Mouse (Mus musculus) kidney, adult 2 months (tissue): ENCODE results near the gene Tubgcp5. TPM values are rescaled to one million over a fixed set of nuclear protein-coding genes. Genes with fewer than 3 reads are reported as not detected.

Source experiments
- DNase-seq: peaks from one replicate; pipeline ENCODE4 v3.0.0; 2021
- H3K27ac ChIP-seq: fragments of 200-500 bp; 2 replicates; pipeline ENCODE4 v1.5.1; 2012; ENCODE audit warnings: low read depth, low read length, control low read depth, inconsistent platforms; ENCODE audit not compliant: insufficient read depth
- H3K27me3 ChIP-seq: fragments of 200-500 bp; replicated peaks from 2 replicates; pipeline ENCODE4 v1.6.1; 2012; ENCODE audit warnings: mild to moderate bottlenecking, moderate library complexity, low read length, inconsistent platforms; ENCODE audit not compliant: control insufficient read depth, insufficient read depth
- H3K36me3 ChIP-seq: fragments of 200-500 bp; 2 replicates; pipeline ENCODE4 v1.6.1; 2012; ENCODE audit warnings: mild to moderate bottlenecking, moderate library complexity, low read length, inconsistent platforms; ENCODE audit not compliant: control insufficient read depth, insufficient read depth
- H3K4me1 ChIP-seq: fragments of 200-500 bp; 2 replicates; pipeline ENCODE4 v1.6.1; 2011; ENCODE audit warnings: low read length; ENCODE audit not compliant: control insufficient read depth, insufficient read depth
- H3K4me3 ChIP-seq: fragments of 200-500 bp; 2 replicates; pipeline ENCODE4 v1.5.1; 2011; ENCODE audit warnings: mild to moderate bottlenecking, low read depth, low read length, control low read depth; ENCODE audit not compliant: insufficient read depth
- CTCF ChIP-seq: fragments of 200-500 bp; conservative IDR thresholded peaks from 2 replicates; pipeline ENCODE4 v1.5.1; 2011; ENCODE audit warnings: low read depth, mild to moderate bottlenecking, control low read depth, low read length, moderate library complexity, mixed read lengths; ENCODE audit not compliant: insufficient read depth, insufficient read length
- POLR2A ChIP-seq: fragments of 200-500 bp; IDR thresholded peaks from one replicate; pipeline ENCODE4 v1.6.1; 2011; ENCODE audit warnings: low read depth, low read length, control low read depth
- WGBS: fragments of 180-500 bp; shearing (Covaris S2); methylation state at CpG from one replicate; pipeline ENCODE4 v1.1.7; 2018; 5-methylcytosine and 5-hydroxymethylcytosine counted together
- polyA plus RNA-seq: library from polyadenylated mRNA; depleted of rRNA; stranded (reverse); fragments of >200 nt; gene quantifications from 2 replicates; pipeline ENCODE4 v1.2.3, GENCODE M21; 2012

Gene Tubgcp5
- polyA plus RNA-seq, 1 experiment: 3.4 TPM

- no peaks in the 10 kb centered on the region for H3K27me3 ChIP-seq
- H3K4me1 ChIP-seq: peaks cover 11% of the 10 kb centered on the region; the same call in 1 of the 2 replicates
- no peak for DNase-seq
- H3K27ac ChIP-seq: peak overlapping the region; percentile 41; the same call in 1 of the 2 replicates
- H3K4me3 ChIP-seq: no peak overlapping the region
- WGBS: 38% methylated on average over 14 of the region's 14 CpGs
- no peak for TF ChIP-seq CTCF
- TF ChIP-seq POLR2A: no peak
- no peaks in the 10 kb centered on the region for H3K36me3 ChIP-seq
These were observed 56.1 kb downstream of the Tubgcp5 start for GRCm38 (mm10) chr7:55849948-55850571.

DNA sequence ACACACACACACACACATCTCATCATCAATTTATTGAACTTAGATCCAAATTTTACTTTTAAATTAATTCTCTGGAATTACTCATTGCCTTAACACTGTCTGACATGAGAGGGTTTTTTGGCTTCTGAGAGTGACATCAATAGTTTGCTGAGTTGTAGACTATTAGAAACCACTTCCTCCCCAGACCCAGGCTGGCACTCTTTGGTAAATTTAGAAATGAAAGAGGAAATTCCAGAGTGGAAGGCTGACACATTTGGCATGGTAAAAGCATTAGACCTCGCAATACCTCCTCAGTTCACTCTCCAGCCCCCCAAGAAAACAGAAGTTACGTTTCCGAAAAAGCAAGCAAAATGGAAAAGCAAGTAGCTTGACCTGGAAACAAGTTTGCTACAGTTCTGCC lies 58.8 kb downstream of the Tubgcp5 start:
- 59% methylated on average over 3 of the region's 3 CpGs for WGBS
- H3K36me3 ChIP-seq: no peaks in the 10 kb centered on the region
- no peak for TF ChIP-seq POLR2A
- no peak for TF ChIP-seq CTCF
- no peak overlapping the region for H3K4me3 ChIP-seq
- DNase-seq: peak; percentile 44
- no peaks in the 10 kb centered on the region for H3K27me3 ChIP-seq
- H3K4me1 ChIP-seq: peaks cover 12% of the 10 kb centered on the region; the same call in 1 of the 2 replicates
- no peak overlapping the region for H3K27ac ChIP-seq

- H3K36me3 ChIP-seq: no peaks in the 10 kb centered on the region
- 65% methylated on average over 3 of the region's 3 CpGs for WGBS
- H3K4me1 ChIP-seq: 0 out of 2 replicates have a peak, but pooled peaks cover 3% of the 10 kb centered on the region
- TF ChIP-seq CTCF (no peak), POLR2A (no peak)
- H3K4me3 ChIP-seq: no peak overlapping the region
- no peak overlapping the region for H3K27ac ChIP-seq
- H3K27me3 ChIP-seq: no peaks in the 10 kb centered on the region
- DNase-seq: no peak
These were observed 61.6 kb downstream of the Tubgcp5 start for GRCm38 (mm10) chr7:55855597-55855996.

GRCm38 (mm10) chr7:55856741-55857140 lies 62.8 kb downstream of the Tubgcp5 start:
- H3K4me1 ChIP-seq: 0 out of 2 replicates have a peak, but pooled peaks cover 3% of the 10 kb centered on the region
- no peaks in the 10 kb centered on the region for H3K36me3 ChIP-seq
- TF ChIP-seq CTCF (no peak), POLR2A (no peak)
- no peaks in the 10 kb centered on the region for H3K27me3 ChIP-seq
- DNase-seq: no peak
- no peak overlapping the region for H3K4me3 ChIP-seq
- no peak overlapping the region for H3K27ac ChIP-seq
- WGBS: 97% methylated on average over 4 of the region's 4 CpGs

DNA sequence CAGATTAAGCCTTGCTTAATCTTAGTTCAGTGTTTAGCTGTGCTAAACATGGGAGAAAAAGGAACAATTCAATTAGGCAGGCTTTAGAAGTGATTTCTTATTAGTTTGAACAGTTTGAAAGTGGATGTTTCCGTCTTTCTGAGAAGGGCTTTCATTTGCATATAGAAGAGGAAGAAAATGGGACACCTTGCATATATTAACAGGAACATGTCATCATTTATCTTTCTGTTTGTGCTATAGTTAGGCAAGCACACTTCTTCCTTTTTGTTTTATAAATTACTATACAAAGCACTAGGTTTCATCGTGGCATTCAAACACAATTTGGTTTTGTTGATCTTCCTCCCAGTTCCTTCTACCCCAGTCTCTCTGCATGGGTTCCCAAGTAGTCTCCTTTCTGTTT lies 63.8 kb downstream of the Tubgcp5 start:
- WGBS: 67% methylated on average over 2 of the region's 2 CpGs
- TF ChIP-seq CTCF (no peak), POLR2A (no peak)
- H3K27me3 ChIP-seq: no peaks in the 10 kb centered on the region
- no peak overlapping the region for H3K27ac ChIP-seq
- H3K4me1 ChIP-seq: 0 out of 2 replicates have a peak, but pooled peaks cover 3% of the 10 kb centered on the region
- H3K36me3 ChIP-seq: no peaks in the 10 kb centered on the region
- H3K4me3 ChIP-seq: no peak overlapping the region
- no peak for DNase-seq

GRCm38 (mm10) chr7:55858836-55859517 lies 65.0 kb downstream of the Tubgcp5 start:
- 85% methylated on average over 3 of the region's 3 CpGs for WGBS
- DNase-seq: no peak

DNA sequence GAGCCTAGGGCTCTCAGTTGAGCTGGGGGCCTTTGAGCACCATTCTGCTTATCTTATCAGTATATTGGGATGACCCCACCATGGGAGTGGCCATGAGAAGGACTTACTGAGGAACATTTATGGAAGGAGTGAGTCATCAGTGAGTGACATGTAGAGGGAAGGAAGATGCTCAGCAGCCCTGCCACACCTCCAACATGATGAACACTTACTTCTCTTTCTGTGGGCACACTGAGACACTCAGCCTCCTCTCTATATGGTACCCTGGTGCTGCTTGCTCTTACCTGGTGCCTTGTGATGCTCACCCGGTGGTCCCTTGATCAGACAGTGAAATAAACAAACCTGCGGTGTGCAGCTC lies 65.5 kb downstream of the Tubgcp5 start:
- DNase-seq: no peak
- TF ChIP-seq POLR2A (no peak), CTCF (no peak)
- Histone ChIP-seq H3K36me3 (no peaks in the 10 kb centered on the region), H3K4me3 (no peak overlapping the region), H3K27ac (no peak overlapping the region), H3K27me3 (no peaks in the 10 kb centered on the region), H3K4me1 (0 out of 2 replicates have a peak, but pooled peaks cover 3% of the 10 kb centered on the region)
- 96% methylated on average over 2 of the region's 2 CpGs for WGBS

More at GRCm38 (mm10) chr7:55858836-55859517, 65.0 kb downstream of the Tubgcp5 start:
- Histone ChIP-seq H3K4me1 (0 out of 2 replicates have a peak, but pooled peaks cover 3% of the 10 kb centered on the region), H3K4me3 (no peak overlapping the region), H3K27me3 (no peaks in the 10 kb centered on the region), H3K36me3 (no peaks in the 10 kb centered on the region), H3K27ac (no peak overlapping the region)
- TF ChIP-seq CTCF: no peak
- TF ChIP-seq POLR2A: no peak
